Mouse (Mus musculus) central nervous system, embryonic 11.5 days (tissue): ENCODE results near the gene Aqr. TPM values are rescaled to one million over a fixed set of nuclear protein-coding genes. Genes with fewer than 3 reads are reported as not detected.

Experiments
- polyA plus RNA-seq: library from polyadenylated mRNA; depleted of rRNA; stranded (reverse); fragments of >200 nt; gene quantifications from 2 replicates; pipeline ENCODE4 v1.2.3, GENCODE M21; 2012; rRNA removed

Gene Aqr
- polyA plus RNA-seq, result 44.3 and 50.9 TPM in 2 replicates

DNA sequence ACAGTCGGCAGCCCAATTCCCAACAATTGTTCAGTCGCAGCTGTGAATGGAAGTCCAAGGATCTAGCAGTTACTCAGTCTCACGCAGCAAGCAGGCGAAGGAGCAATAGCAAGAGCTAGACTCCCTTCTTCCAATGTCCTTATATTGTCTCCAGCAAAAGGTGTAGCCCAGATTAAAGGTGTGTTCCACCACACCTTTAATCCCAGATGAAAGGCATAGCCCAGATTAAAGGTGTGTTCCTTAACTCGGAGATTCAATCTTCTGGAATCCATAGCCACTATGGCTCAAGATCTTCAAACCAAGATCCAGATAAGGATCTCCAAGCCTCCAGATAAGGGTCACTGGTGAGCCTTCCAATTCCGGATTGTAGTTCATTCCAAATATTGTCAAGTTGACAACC, at the start of gene Aqr:
Aqr (minus strand) TSS at position 101 of the 400 bp plus-strand sequence.

DNA sequence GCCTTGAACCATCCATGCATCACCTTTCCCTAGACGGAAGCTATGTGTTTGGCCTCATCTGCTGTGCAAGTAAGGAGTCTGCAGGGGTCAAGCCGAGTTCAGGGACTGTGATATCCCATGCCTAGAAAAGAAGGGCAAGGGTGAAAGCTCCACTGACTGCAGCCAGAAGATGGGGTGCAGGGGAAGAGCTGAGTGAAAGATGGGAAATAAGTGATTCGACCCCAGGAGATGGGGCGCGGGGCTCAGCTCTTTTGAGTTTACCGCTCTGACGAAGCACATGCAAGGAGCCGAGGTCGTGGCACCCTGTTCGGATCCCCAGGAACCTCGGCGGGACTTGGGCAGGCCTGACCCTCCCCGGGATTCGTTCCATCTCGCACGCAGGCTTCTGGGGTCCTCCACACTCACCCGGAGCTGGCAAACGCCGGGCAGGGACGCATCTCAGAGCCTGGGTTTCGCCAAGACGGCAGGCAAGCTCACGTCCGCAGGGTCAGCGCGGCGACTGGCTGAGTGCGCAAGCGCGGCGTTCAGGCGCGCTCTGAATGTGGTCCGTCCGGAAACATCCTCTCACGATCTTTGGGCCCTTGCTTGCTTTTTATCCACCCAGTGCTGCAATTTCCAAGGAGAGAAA, 14.2 kb upstream of the Aqr start, which contains the start of gene Zfp770:
Zfp770 (minus strand) TSS at position 538 of the 628 bp plus-strand sequence.

DNA sequence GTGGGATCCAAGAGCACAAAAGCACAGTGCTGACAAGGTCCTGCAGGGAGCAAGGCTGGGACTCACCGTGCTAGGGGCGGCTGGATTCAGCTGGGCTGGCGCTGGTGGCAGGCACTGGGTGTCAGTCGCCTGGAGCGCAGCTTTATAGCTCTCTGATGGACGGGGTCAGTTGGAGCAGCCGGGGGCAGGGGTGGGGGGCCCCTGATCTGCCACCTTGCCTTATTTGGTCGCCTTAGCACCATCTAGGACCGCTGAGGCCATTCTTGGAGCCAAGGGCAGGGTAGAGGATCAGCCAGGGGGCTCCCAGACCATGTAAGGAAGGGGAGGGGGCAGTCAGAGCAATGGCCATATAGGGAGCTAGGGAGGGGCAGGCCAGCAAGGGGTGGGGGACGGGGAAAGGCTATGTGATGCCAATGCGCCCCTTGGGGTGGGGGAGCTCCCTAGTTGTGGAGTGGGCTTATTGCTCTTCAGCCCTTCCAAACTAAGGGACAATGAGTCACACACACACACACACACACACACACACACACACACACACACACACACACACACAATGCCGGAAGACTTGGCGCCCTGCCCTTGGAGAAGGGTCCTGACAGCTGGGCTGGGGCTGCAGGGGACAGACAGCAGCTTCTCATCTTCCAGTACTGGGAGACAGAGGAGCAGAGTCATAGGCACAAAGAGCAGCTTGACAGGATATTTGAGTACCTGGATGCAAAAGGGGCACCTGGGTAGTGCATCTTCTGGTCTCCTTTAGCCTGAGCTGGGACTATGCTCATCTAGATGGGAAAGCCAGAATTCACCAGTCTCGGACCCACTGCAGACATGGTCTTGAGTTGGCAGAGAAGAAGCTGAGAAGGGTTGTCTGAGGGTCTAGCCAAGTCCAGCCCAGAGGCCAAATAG, 133.9 kb downstream of the Aqr start, which contains the start of gene Actc1:
Actc1 (minus strand) TSS at position 853 of the 903 bp plus-strand sequence.

Other genes starting within 250 kb of the Aqr start
- 2.7 and 2.8 TPM in 2 replicates for gene Gjd2, start 173.4 kb downstream of the Aqr start, polyA plus RNA-seq
- 116 and 443 TPM in 2 replicates for gene Actc1, start 133.5 kb downstream of the Aqr start, polyA plus RNA-seq
- 6.1 and 9.7 TPM in 2 replicates for gene Zfp770, start 14.4 kb upstream of the Aqr start, polyA plus RNA-seq